Mouse (Mus musculus): ENCODE measurements around the gene Cpne8. TPM values are rescaled to one million over a fixed set of nuclear protein-coding genes. Genes with fewer than 3 reads are reported as not detected.
"Not testable (repeated sequence)": the region's sequence is repeated elsewhere in the genome, so short reads cannot be mapped to it uniquely, and the experiment has no call there.

Cpne8 gene
- polyA plus RNA-seq, 1 experiment from 2014 or later = 26.4 TPM

DNA sequence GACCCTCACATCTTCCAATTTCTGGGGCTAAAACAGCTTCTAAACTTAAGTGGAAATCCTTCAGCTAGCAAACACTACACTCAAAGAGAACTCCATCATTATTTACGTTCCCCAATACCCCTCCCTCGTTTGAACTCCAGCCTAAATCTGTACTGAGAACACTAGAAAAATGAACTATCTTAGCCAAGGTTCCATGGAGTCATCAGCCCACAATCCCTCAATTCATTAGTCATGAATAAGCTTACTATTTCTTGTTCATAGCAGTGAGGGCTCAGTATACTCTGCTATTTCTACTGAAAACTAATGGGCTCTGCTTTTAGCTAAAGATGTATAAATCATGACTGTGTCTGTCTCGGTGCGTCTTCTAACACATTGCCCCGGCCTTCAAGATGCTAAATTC is 55.0 kb downstream of the Cpne8 start:
- 78% methylated on average over 5 of the region's 5 CpGs for WGBS
- Histone ChIP-seq H3K36me3 (ENCODE audit: control insufficient read depth, insufficient read depth, low read length) (no peaks in the 10 kb centered on the region), H3K27ac (ENCODE audit: low read depth, low read length) (no peak overlapping the region), H3K4me3 (ENCODE audit: low read length) (no peak overlapping the region), H3K4me1 (ENCODE audit: control insufficient read depth, insufficient read depth, low read depth, low read length) (no peaks in the 10 kb centered on the region), H3K4me2 (ENCODE audit: low read length) (no peak overlapping the region), H3K9ac (ENCODE audit: low read depth, low read length) (no peak overlapping the region), H3K27me3 (replicated peaks; ENCODE audit: control insufficient read depth, insufficient read depth, low read length) (no peaks in the 10 kb centered on the region), H3K9me3 (ENCODE audit: control insufficient read depth, low read length) (no peaks in the 10 kb centered on the region)
- ATAC-seq = no peak

DNA sequence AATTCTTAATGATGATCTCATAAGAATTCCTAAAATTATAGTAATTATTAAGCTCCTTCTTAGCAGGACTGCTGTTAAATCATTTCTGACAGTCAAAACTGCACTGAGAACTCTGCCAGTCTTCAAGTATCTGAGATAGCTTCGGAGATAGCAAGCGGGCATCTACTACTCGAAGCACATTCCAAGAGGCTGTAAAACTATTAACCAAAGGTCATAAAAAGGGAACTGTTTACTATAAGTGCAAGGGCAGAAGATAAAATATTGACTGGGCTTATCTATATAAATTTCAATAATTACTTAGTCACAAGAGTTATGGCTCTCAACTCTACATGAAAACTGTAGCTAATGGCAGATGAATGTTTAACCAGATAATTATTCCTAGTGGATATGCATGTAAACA is 57.2 kb downstream of the Cpne8 start:
- 87% methylated on average over 3 of the region's 3 CpGs for WGBS
- H3K27ac ChIP-seq (ENCODE audit: low read depth, low read length) = no peak overlapping the region
- no peak overlapping the region for H3K4me2 ChIP-seq (ENCODE audit: low read length)
- ATAC-seq = no peak
- no peak overlapping the region for H3K9ac ChIP-seq (ENCODE audit: low read depth, low read length)
- H3K9me3 ChIP-seq (ENCODE audit: control insufficient read depth, low read length) = no peaks in the 10 kb centered on the region
- H3K4me3 ChIP-seq (ENCODE audit: low read length) = no peak overlapping the region
- no peaks in the 10 kb centered on the region for H3K27me3 ChIP-seq (replicated peaks; ENCODE audit: control insufficient read depth, insufficient read depth, low read length)
- no peaks in the 10 kb centered on the region for H3K4me1 ChIP-seq (ENCODE audit: control insufficient read depth, insufficient read depth, low read depth, low read length)
- H3K36me3 ChIP-seq (ENCODE audit: control insufficient read depth, insufficient read depth, low read length) = no peaks in the 10 kb centered on the region

DNA sequence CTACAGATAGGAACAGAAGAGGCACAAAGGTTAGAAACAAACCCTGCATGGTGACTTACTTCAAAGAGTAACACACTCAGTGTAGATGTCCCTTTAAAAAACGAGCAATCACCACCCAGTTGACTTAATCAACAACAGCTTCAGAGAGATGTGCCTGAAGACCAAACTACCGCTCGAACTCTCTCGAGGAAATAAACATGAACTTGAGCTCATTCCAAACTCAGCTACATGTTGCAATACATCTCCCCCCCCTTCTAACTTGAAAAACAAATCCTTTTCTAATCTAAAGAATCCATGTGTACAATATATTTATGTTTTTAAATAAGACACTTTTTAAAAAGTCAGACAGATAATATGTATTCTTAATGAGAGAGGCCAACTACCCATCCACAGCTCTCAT is 59.5 kb downstream of the Cpne8 start:
- no peaks in the 10 kb centered on the region for H3K36me3 ChIP-seq (ENCODE audit: control insufficient read depth, insufficient read depth, low read length)
- 79% methylated on average over 4 of the region's 4 CpGs for WGBS
- no peak overlapping the region for H3K27ac ChIP-seq (ENCODE audit: low read depth, low read length)
- H3K9me3 ChIP-seq (ENCODE audit: control insufficient read depth, low read length) = no peaks in the 10 kb centered on the region
- no peak overlapping the region for H3K9ac ChIP-seq (ENCODE audit: low read depth, low read length)
- no peak overlapping the region for H3K4me2 ChIP-seq (ENCODE audit: low read length)
- H3K4me1 ChIP-seq (ENCODE audit: control insufficient read depth, insufficient read depth, low read depth, low read length) = no peaks in the 10 kb centered on the region
- H3K27me3 ChIP-seq (replicated peaks; ENCODE audit: control insufficient read depth, insufficient read depth, low read length) = no peaks in the 10 kb centered on the region
- ATAC-seq = no peak
- H3K4me3 ChIP-seq (ENCODE audit: low read length) = no peak overlapping the region

DNA sequence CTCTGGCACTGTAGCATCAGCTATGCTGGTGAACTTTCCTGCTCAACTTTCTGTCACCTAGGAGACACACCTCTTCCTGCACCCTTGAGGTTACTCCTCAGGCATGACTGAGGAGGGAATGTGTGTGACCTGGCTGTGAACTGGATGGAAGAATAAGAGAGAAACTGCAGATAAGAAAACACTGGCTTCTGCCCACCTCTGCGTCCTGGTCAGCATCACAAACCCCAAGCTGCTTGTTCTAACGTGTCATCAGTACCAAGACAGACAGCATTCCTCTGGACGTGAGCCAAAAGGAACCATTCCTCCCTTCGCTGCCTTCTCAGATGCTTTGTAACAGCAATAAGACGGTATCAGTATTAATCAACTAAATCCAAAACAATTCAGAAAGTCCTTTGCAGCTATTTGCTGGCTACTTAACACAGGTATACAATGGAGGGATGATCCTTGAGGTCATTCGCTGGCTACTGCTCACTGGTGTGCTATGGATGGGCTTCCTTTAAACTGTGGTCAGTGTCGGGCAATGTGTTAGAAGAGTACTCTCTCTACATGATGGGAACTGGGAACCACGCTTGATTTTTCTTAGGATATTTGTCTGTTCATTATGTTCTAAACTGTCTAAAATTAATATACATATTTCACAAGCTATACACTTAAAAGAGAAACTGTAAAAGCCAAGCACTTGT is 63.0 kb downstream of the Cpne8 start:
- WGBS = 73% methylated on average over 8 of the region's 8 CpGs
- no peak overlapping the region for H3K9ac ChIP-seq (ENCODE audit: low read depth, low read length)
- ATAC-seq = no peak

DNA sequence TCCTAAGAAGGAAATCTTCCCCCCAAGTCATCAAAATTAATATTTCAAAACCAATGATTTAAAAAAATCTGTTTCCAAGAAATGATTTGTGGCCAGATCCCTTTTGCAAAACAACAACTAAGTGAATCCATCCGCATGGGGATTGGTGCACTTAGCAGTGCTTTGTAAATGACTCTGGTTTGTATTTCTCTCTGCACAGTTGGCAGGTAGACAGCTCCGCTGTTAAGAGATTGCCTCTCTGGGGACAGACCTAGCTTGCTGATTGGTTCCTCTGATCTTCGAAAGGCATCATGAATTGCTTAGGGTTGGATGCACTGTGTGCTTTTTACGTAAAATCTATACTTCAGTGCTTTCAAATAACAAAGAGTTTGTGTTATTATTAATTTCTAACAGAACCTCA is 68.5 kb downstream of the Cpne8 start:
- not testable (repeated sequence) for H3K9me3 ChIP-seq (ENCODE audit: control insufficient read depth, low read length); H3K9ac ChIP-seq (ENCODE audit: low read depth, low read length); H3K36me3 ChIP-seq (ENCODE audit: control insufficient read depth, insufficient read depth, low read length); H3K4me1 ChIP-seq (ENCODE audit: control insufficient read depth, insufficient read depth, low read depth, low read length); H3K27ac ChIP-seq (ENCODE audit: low read depth, low read length); H3K4me2 ChIP-seq (ENCODE audit: low read length); ATAC-seq; H3K27me3 ChIP-seq (replicated peaks; ENCODE audit: control insufficient read depth, insufficient read depth, low read length); H3K4me3 ChIP-seq (ENCODE audit: low read length)
- 57% methylated on average over 4 of the region's 4 CpGs for WGBS

More for the DNA sequence above, 63.0 kb downstream of the Cpne8 start:
- Histone ChIP-seq H3K4me3 (ENCODE audit: low read length) (no peak overlapping the region), H3K4me2 (ENCODE audit: low read length) (no peak overlapping the region), H3K4me1 (ENCODE audit: control insufficient read depth, insufficient read depth, low read depth, low read length) (no peaks in the 10 kb centered on the region), H3K27me3 (replicated peaks; ENCODE audit: control insufficient read depth, insufficient read depth, low read length) (no peaks in the 10 kb centered on the region), H3K36me3 (ENCODE audit: control insufficient read depth, insufficient read depth, low read length) (no peaks in the 10 kb centered on the region), H3K9me3 (ENCODE audit: control insufficient read depth, low read length) (no peaks in the 10 kb centered on the region), H3K27ac (ENCODE audit: low read depth, low read length) (no peak overlapping the region)

DNA sequence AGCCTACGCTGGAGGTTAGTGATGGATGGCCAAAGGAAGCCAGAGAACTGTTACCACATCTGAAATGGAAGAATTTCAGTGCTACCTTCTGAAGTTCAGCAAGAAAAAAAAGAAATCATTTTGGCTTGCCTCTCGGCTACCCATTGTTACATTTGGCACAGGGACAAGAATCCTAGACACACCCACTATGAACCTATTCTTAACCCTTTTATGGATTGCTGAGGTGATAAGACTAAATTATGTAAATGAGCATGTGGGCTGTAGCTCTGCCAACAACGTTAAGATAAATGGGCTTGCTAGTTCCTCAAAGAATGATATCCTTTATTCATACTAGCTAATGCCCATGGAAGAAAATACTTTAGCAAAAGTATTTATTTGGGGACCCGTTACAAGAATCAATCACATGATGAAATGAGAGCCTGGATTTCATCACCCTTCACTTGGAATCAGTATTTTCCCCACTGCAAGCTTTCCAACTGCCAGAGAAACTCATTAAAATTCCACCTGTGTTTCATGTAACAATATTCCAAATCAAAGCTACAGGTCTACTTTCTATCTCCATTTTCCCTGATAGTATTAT is 69.3 kb downstream of the Cpne8 start:
- H3K9ac ChIP-seq (ENCODE audit: low read depth, low read length) = no peak overlapping the region
- no peak overlapping the region for H3K4me2 ChIP-seq (ENCODE audit: low read length)
- no peak overlapping the region for H3K4me3 ChIP-seq (ENCODE audit: low read length)
- no peaks in the 10 kb centered on the region for H3K27me3 ChIP-seq (replicated peaks; ENCODE audit: control insufficient read depth, insufficient read depth, low read length)
- H3K4me1 ChIP-seq (ENCODE audit: control insufficient read depth, insufficient read depth, low read depth, low read length) = no peaks in the 10 kb centered on the region
- 48% methylated on average over 4 of the region's 4 CpGs for WGBS
- no peaks in the 10 kb centered on the region for H3K9me3 ChIP-seq (ENCODE audit: control insufficient read depth, low read length)
- no peak overlapping the region for H3K27ac ChIP-seq (ENCODE audit: low read depth, low read length)
- no peaks in the 10 kb centered on the region for H3K36me3 ChIP-seq (ENCODE audit: control insufficient read depth, insufficient read depth, low read length)
- no peak for ATAC-seq

DNA sequence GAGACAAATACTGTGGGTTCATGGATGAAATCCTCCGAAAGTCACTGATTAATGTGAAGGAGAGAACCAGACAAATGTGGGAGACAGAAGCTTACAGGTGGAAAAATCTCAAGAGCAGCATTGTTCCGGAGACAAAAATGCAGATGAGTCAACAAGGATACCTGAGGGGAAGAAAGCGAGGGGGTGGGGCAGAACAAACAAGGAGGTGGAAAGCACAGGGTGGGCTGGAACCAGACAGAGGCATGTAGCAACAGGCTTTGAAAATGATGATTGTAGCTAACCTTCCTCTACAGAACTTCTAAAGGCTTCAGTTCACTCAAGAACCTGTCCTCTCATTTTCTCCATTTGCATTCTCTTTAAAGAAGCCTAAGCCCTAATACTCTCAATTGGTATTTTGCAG is 70.9 kb downstream of the Cpne8 start:
- H3K9ac ChIP-seq (ENCODE audit: low read depth, low read length) = no peak overlapping the region
- no peaks in the 10 kb centered on the region for H3K4me1 ChIP-seq (ENCODE audit: control insufficient read depth, insufficient read depth, low read depth, low read length)
- no peak overlapping the region for H3K27ac ChIP-seq (ENCODE audit: low read depth, low read length)
- no peak overlapping the region for H3K4me3 ChIP-seq (ENCODE audit: low read length)
- no peak for ATAC-seq
- no peaks in the 10 kb centered on the region for H3K36me3 ChIP-seq (ENCODE audit: control insufficient read depth, insufficient read depth, low read length)
- no peaks in the 10 kb centered on the region for H3K27me3 ChIP-seq (replicated peaks; ENCODE audit: control insufficient read depth, insufficient read depth, low read length)
- H3K4me2 ChIP-seq (ENCODE audit: low read length) = no peak overlapping the region
- H3K9me3 ChIP-seq (ENCODE audit: control insufficient read depth, low read length) = no peaks in the 10 kb centered on the region
- WGBS = 74% methylated on average over 3 of the region's 3 CpGs

DNA sequence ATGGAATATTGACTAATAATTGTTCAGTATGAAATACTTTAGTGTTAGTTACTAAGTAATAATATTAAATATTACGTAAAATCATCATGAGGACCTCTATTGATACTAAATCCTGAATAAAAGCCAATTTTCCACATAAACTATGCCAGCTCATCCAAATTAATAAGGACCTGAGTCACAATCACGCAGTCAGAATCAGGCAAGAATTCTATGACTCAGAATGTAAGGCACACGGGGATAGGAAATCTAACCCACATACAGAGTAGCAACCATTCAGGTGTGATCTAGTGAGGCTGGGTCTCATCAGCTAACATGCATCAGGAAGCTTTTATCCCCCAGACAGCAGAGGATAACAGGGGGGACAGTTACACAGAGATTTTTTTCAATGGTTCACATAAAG is 72.1 kb downstream of the Cpne8 start:
- Histone ChIP-seq H3K27me3 (replicated peaks; ENCODE audit: control insufficient read depth, insufficient read depth, low read length) (no peaks in the 10 kb centered on the region), H3K9me3 (ENCODE audit: control insufficient read depth, low read length) (no peaks in the 10 kb centered on the region), H3K27ac (ENCODE audit: low read depth, low read length) (no peak overlapping the region), H3K9ac (ENCODE audit: low read depth, low read length) (no peak overlapping the region), H3K4me1 (ENCODE audit: control insufficient read depth, insufficient read depth, low read depth, low read length) (no peaks in the 10 kb centered on the region), H3K4me3 (ENCODE audit: low read length) (no peak overlapping the region), H3K4me2 (ENCODE audit: low read length) (no peak overlapping the region), H3K36me3 (ENCODE audit: control insufficient read depth, insufficient read depth, low read length) (no peaks in the 10 kb centered on the region)
- WGBS = 88% methylated on average over 3 of the region's 3 CpGs
- ATAC-seq = no peak

DNA sequence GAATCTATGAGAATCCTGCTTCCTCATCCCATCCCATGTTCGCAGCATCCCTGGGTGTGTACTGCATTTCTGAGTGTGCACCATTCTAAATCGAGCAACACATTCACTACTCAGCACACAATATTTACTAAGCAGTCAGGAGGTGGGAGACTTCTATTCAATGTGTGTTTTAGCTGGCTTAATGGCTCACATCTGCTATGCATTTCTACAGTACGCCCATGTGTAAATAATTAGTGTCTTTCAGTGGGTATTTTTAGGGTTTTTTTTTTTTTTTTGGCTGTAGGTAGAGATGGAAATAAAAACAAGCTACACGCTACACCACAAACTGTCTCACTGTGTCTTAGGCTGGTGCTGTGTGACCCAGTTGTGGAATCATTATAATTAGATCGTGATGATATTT is 75.6 kb downstream of the Cpne8 start:
- no peak for ATAC-seq
- no peaks in the 10 kb centered on the region for H3K4me1 ChIP-seq (ENCODE audit: control insufficient read depth, insufficient read depth, low read depth, low read length)
- no peak overlapping the region for H3K4me2 ChIP-seq (ENCODE audit: low read length)
- WGBS = 71% methylated on average over 5 of the region's 5 CpGs
- no peak overlapping the region for H3K9ac ChIP-seq (ENCODE audit: low read depth, low read length)
- no peaks in the 10 kb centered on the region for H3K36me3 ChIP-seq (ENCODE audit: control insufficient read depth, insufficient read depth, low read length)
- H3K9me3 ChIP-seq (ENCODE audit: control insufficient read depth, low read length) = no peaks in the 10 kb centered on the region
- H3K27me3 ChIP-seq (replicated peaks; ENCODE audit: control insufficient read depth, insufficient read depth, low read length) = no peaks in the 10 kb centered on the region
- no peak overlapping the region for H3K27ac ChIP-seq (ENCODE audit: low read depth, low read length)
- no peak overlapping the region for H3K4me3 ChIP-seq (ENCODE audit: low read length)

All from hindbrain, embryonic 16.5 days (tissue).